ENCODE assay signal across 22 mouse cellular contexts in the genomic region with DNA sequence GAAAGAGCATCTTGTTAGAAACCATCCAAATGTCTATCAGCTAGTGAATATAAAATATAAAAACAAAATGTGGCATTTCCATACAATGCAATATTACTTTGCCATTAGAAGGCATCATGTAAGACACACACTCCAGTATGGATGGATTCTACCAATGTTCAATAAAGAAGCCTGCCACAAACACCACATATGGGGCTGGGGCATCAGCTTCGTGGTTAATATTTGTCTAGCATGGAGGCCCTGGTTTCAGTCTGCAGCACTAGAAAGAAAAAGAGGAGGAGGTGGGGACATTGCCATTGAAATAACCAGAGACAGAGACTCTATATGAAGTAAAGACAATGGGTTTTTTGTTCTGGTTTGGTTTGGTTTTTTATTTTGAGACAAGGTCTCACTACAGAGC.
"Had no signal": no experiment of that assay in that cellular context is flagged by ENCODE, and none has a peak within 500 bp of the region (broad histone marks: within the 10 kb centered on the region; RNA-seq: fewer than 3 reads in every experiment).

No protein-coding gene starts in this region.

- DNase-seq: forebrain, postnatal 0 days; gastrocnemius, postnatal 14 days; gastrocnemius, postnatal 36 days; heart, adult 2 months; heart, postnatal 14 days; heart, postnatal 36 days; kidney, adult 18-20 months; kidney, adult 8-10 months; kidney, postnatal 10 days; kidney, postnatal 4 days; liver; liver, embryonic 13.5 days had no signal

- ATAC-seq: forebrain, embryonic 15.5 days; forebrain, postnatal 0 days; hindbrain, postnatal 0 days had no signal

- H3K36me3 ChIP-seq: forebrain, embryonic 15.5 days; heart, embryonic 13.5 days; heart, embryonic 15.5 days; hindbrain, embryonic 13.5 days; hindbrain, embryonic 15.5 days; liver, embryonic 13.5 days had no signal

- H3K4me1 ChIP-seq: forebrain, embryonic 15.5 days; hindbrain, embryonic 15.5 days had no signal

- H3K4me2 ChIP-seq: forebrain, embryonic 15.5 days; heart, embryonic 11.5 days; heart, embryonic 13.5 days; heart, embryonic 15.5 days; hindbrain, embryonic 13.5 days; hindbrain, embryonic 15.5 days; liver, embryonic 11.5 days; liver, embryonic 13.5 days had no signal

- H3K4me3 ChIP-seq: forebrain, embryonic 15.5 days; heart, adult 2 months; heart, embryonic 13.5 days; heart, embryonic 15.5 days; hindbrain, embryonic 13.5 days; hindbrain, embryonic 15.5 days; layer of hippocampus, adult 2 months; left cerebral cortex, adult 2 months; liver, embryonic 13.5 days had no signal

- H3K9ac ChIP-seq: forebrain, embryonic 15.5 days; forebrain, postnatal 0 days; heart, embryonic 13.5 days; heart, embryonic 15.5 days; hindbrain, embryonic 13.5 days; hindbrain, embryonic 15.5 days; liver, embryonic 13.5 days had no signal

- H3K9me3 ChIP-seq: forebrain, embryonic 15.5 days; heart, embryonic 13.5 days; heart, embryonic 15.5 days; hindbrain, embryonic 13.5 days; hindbrain, embryonic 15.5 days; liver, embryonic 13.5 days had no signal

- H3K27ac ChIP-seq: forebrain, embryonic 15.5 days; heart, adult 2 months; heart, embryonic 13.5 days; heart, embryonic 15.5 days; hindbrain, embryonic 13.5 days; hindbrain, embryonic 15.5 days; hindbrain, postnatal 0 days; layer of hippocampus, adult 2 months; left cerebral cortex, adult 2 months; liver, embryonic 13.5 days had no signal

- H3K27me3 ChIP-seq: forebrain, embryonic 15.5 days; heart, embryonic 13.5 days; heart, embryonic 15.5 days; hindbrain, embryonic 13.5 days; hindbrain, embryonic 15.5 days; liver, embryonic 13.5 days had no signal
